Mouse (Mus musculus): ENCODE measurements around the gene Rab27a. TPM values are rescaled to one million over a fixed set of nuclear protein-coding genes. Genes with fewer than 3 reads are reported as not detected.
A peak's percentile ranks its signal among the peaks of the same experiment; 100 is the strongest.
"Not testable (repeated sequence)": the region's sequence is repeated elsewhere in the genome, so short reads cannot be mapped to it uniquely, and the experiment has no call there.

Rab27a gene
- total RNA-seq, 1 experiment = 4.6 TPM

DNA sequence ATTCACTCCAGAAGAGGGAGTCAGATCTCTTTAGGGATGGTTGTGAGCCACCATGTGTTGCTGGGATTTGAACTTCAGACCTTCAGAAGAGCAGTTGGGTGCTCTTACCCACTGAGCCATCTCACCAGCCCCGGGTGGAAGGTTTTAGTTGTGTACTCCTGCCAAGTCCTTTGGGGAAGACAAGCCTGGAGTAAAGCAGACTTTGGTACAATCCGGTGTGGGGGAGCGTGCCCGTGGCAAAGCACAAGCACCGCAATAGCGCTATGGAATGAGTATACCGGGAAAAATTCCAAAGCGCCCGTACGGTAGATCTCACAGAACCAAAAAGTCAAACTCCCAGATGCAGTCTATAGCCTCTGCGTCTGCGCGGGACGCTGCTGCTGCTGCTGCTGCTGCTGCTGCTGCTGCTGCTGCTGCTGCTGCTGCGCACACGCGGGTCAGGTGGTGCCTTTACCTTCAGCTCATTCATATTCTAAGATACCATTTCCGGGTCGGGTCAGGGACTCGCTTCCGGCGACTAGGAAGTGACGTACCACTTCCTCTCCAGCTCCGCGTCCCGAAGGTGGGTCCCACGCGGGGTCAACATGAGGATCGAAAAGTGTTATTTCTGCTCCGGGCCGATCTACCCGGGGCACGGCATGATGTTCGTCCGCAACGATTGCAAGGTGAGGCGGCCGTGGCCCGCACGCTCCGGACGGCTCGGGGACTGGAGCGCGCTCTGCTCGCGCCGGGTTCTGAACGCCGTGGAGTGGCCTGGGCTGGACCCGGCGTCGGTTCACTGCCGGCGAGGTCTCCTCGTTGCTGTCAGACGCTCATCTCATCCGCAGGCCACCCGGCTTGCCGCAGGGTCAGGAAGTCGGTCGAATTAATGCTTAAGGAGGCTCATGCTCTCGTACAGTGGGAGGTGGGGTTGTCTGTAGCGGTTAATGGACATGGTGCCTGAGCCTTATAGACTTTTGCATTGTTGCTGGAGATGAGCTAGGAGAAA, 68.6 kb downstream of the Rab27a start, which contains the start of gene Rsl24d1:
Rsl24d1 (plus strand) TSS at position 508 of the 988 bp plus-strand sequence.
- peak; percentile 81 for DNase-seq (ENCODE audit: low read depth, low spot score)
- Histone ChIP-seq H3K27ac (ENCODE audit: insufficient read depth, low read depth, low read length, poor library complexity, severe bottlenecking) (peak within 1 kb of the TSS; percentile 85), H3K9ac (ENCODE audit: insufficient read depth, low read depth, low read length, poor library complexity, severe bottlenecking) (peak within 1 kb of the TSS; percentile 85), H3K36me3 (ENCODE audit: control insufficient read depth, insufficient read depth, low read length, poor library complexity, severe bottlenecking) (peaks cover 14% of the 10 kb centered on the region), H3K4me3 (ENCODE audit: insufficient read depth in 1 of 2, low read depth in 1 of 2, low read length in 2 of 2, poor library complexity in 1 of 2, severe bottlenecking in 1 of 2) (peak within 1 kb of the TSS; percentile 73 to 95), H3K9me3 (ENCODE audit: control insufficient read depth, insufficient read depth, low read depth, low read length) (no peaks in the 10 kb centered on the region), H3K4me1 (ENCODE audit: control insufficient read depth in 2 of 2, insufficient read depth in 2 of 2, low read length in 2 of 2, poor library complexity in 1 of 2) (0 out of 4 replicates have a peak, but pooled peaks cover 0 to 1% of the 10 kb centered on the region in 2 experiments)
- in situ Hi-C loops (cut with MboI; ENCODE audit: low sequenced_read_pairs in 2 of 2, unreplicated experiment in 2 of 2) = no loop called here
- TF ChIP-seq MAFK (IDR thresholded peaks at IDR 0.05; ENCODE audit: insufficient read depth, low read depth, low read length) (no peak), HCFC1 (IDR thresholded peaks at IDR 0.05; ENCODE audit: borderline replicate concordance, insufficient read depth, low read length) (peak; percentile 81)

DNA sequence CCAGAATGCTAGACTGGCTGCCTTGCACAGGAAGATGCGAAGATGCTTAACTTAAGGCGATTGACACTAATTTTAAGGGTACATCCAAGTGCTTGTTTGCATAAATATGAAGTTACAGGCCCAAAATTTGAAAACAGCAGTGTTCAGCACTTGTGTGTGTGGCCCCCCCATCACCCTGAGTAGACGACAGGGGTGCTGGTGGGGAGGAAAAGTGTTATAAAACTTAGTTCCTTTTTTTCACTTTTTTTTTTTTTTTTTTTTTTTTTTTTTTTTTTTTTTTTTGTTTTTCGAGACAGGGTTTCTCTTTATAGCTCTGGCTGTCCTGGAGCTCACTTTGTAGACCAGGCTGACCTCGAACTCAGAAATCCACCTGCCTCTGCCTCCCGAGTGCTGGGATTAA, 72.0 kb downstream of the Rab27a start:
- DNase-seq (ENCODE audit: low read depth, low spot score); H3K4me1 ChIP-seq (ENCODE audit: control insufficient read depth in 2 of 2, insufficient read depth in 2 of 2, low read length in 2 of 2, poor library complexity in 1 of 2); H3K4me3 ChIP-seq (ENCODE audit: insufficient read depth in 1 of 2, low read depth in 1 of 2, low read length in 2 of 2, poor library complexity in 1 of 2, severe bottlenecking in 1 of 2); H3K27ac ChIP-seq (ENCODE audit: insufficient read depth, low read depth, low read length, poor library complexity, severe bottlenecking); H3K9ac ChIP-seq (ENCODE audit: insufficient read depth, low read depth, low read length, poor library complexity, severe bottlenecking); in situ Hi-C loops (cut with MboI; ENCODE audit: low sequenced_read_pairs in 2 of 2, unreplicated experiment in 2 of 2); H3K9me3 ChIP-seq (ENCODE audit: control insufficient read depth, insufficient read depth, low read depth, low read length): not testable (repeated sequence)
- peaks cover 30% of the 10 kb centered on the region for H3K36me3 ChIP-seq (ENCODE audit: control insufficient read depth, insufficient read depth, low read length, poor library complexity, severe bottlenecking)
- TF ChIP-seq ZNF384 (IDR thresholded peaks at IDR 0.05; ENCODE audit: low read depth, low read length) = peak; percentile 71; the same call in 1 of the 2 replicates

DNA sequence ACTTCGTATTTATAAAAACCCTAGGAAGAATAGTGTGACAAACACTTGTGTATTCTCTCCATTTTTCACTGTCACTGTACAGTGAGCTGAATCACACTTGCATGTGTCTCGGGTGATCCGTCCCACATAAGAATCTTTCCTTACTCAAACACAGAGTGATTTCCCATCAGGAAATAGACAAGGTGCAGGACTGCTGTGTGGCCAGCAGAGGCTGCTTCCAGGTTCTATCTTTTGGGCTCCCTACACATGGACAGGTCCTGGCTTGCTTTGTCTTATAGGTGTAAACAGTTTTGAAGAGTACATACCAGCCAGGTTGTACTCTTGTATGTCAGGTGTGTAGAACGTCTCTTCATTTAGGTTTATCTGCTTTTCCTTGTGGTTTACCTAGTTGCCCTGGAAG, 73.4 kb downstream of the Rab27a start:
- H3K27ac ChIP-seq (ENCODE audit: insufficient read depth, low read depth, low read length, poor library complexity, severe bottlenecking) = no peak overlapping the region
- no peak for DNase-seq (ENCODE audit: low read depth, low spot score)
- 0 out of 4 replicates have a peak, but pooled peaks cover 0 to 2% of the 10 kb centered on the region in 2 experiments for H3K4me1 ChIP-seq (ENCODE audit: control insufficient read depth in 2 of 2, insufficient read depth in 2 of 2, low read length in 2 of 2, poor library complexity in 1 of 2)
- in situ Hi-C loops (cut with MboI; ENCODE audit: low sequenced_read_pairs in 2 of 2, unreplicated experiment in 2 of 2) = no loop called here
- peaks cover 36% of the 10 kb centered on the region for H3K36me3 ChIP-seq (ENCODE audit: control insufficient read depth, insufficient read depth, low read length, poor library complexity, severe bottlenecking)
- H3K9ac ChIP-seq (ENCODE audit: insufficient read depth, low read depth, low read length, poor library complexity, severe bottlenecking) = no peak overlapping the region
- no peaks in the 10 kb centered on the region for H3K9me3 ChIP-seq (ENCODE audit: control insufficient read depth, insufficient read depth, low read depth, low read length)
- no peak for TF ChIP-seq ZNF384 (IDR thresholded peaks at IDR 0.05; ENCODE audit: low read depth, low read length)
- no peak for TF ChIP-seq MAFK (IDR thresholded peaks at IDR 0.05; ENCODE audit: insufficient read depth, low read depth, low read length)
- TF ChIP-seq CHD2 (IDR thresholded peaks at IDR 0.05; ENCODE audit: low read depth, low read length) = no peak
- no peak for TF ChIP-seq ZC3H11A (IDR thresholded peaks at IDR 0.05; ENCODE audit: borderline replicate concordance, low read depth, low read length)
- TF ChIP-seq HCFC1 (IDR thresholded peaks at IDR 0.05; ENCODE audit: borderline replicate concordance, insufficient read depth, low read length) = no peak
- H3K4me3 ChIP-seq (ENCODE audit: insufficient read depth in 1 of 2, low read depth in 1 of 2, low read length in 2 of 2, poor library complexity in 1 of 2, severe bottlenecking in 1 of 2) = no peak overlapping the region

DNA sequence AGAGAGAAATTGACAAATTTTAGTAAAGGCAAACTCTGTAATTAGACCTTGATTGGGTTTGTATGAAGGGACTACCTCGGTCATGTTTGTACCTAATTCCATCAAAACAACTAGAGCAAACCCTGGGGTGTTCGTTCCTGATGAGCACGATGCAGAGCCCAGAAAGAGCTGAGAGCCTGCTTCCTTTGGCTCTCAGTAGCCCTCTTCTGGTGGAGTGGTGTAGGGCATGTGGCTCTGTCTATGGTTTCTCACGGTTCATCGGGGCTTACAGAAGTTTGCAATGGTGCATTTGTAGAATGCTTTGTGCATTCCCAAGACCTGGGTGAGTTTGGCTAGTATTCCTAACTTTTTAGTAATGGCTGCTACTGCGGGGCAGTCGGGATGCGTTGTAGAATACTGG, 77.1 kb downstream of the Rab27a start:
- Histone ChIP-seq H3K4me1 (ENCODE audit: control insufficient read depth in 2 of 2, insufficient read depth in 2 of 2, low read length in 2 of 2, poor library complexity in 1 of 2) (peaks cover 0 to 8% of the 10 kb centered on the region in 2 experiments; a peak in 2 of 4 replicates), H3K9ac (ENCODE audit: insufficient read depth, low read depth, low read length, poor library complexity, severe bottlenecking) (no peak overlapping the region), H3K4me3 (ENCODE audit: insufficient read depth in 1 of 2, low read depth in 1 of 2, low read length in 2 of 2, poor library complexity in 1 of 2, severe bottlenecking in 1 of 2) (no peak overlapping the region), H3K36me3 (ENCODE audit: control insufficient read depth, insufficient read depth, low read length, poor library complexity, severe bottlenecking) (peaks cover 52% of the 10 kb centered on the region), H3K9me3 (ENCODE audit: control insufficient read depth, insufficient read depth, low read depth, low read length) (no peaks in the 10 kb centered on the region), H3K27ac (ENCODE audit: insufficient read depth, low read depth, low read length, poor library complexity, severe bottlenecking) (no peak overlapping the region)
- DNase-seq (ENCODE audit: low read depth, low spot score) = no peak
- TF ChIP-seq CHD2 (IDR thresholded peaks at IDR 0.05; ENCODE audit: low read depth, low read length) (no peak), HCFC1 (IDR thresholded peaks at IDR 0.05; ENCODE audit: borderline replicate concordance, insufficient read depth, low read length) (no peak), ZNF384 (IDR thresholded peaks at IDR 0.05; ENCODE audit: low read depth, low read length) (no peak), MAFK (IDR thresholded peaks at IDR 0.05; ENCODE audit: insufficient read depth, low read depth, low read length) (no peak), ZC3H11A (IDR thresholded peaks at IDR 0.05; ENCODE audit: borderline replicate concordance, low read depth, low read length) (no peak)
- in situ Hi-C loops (cut with MboI; ENCODE audit: low sequenced_read_pairs in 2 of 2, unreplicated experiment in 2 of 2) = no loop called here

Data from ES-E14 (cell line).